Mouse (Mus musculus) right cerebral cortex, adult 2 months (tissue): ENCODE measurements around the gene Dpep3.

ENCODE experiments used
- DNase-seq, 2 experiments: peaks; one replicate each; pipeline ENCODE4 v3.0.0; 2021 to 2022; ENCODE audit warnings: low spot score in 2 of 2

The Dpep3 gene

DNA sequence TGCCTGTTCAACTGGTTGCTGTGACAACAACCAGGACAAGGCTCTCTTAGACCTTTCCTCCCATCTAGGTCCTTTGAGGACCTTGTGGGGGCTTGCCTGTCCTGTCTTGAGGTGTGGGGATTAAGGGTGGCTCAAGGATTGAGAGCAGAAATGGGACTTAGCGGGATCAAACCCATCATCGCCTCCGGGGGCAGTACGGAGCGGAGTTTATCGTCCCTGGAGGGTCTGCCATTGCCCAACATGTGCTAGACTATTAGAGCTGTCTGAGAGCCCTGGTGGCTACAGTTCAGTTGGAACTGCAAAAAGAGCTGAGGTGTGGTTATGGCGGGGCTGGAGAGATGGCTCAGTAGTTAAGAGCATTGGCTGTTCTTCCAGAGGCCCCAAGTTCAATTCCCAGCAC is 3.9 kb downstream of the Dpep3 start:
- no peak for DNase-seq

DNA sequence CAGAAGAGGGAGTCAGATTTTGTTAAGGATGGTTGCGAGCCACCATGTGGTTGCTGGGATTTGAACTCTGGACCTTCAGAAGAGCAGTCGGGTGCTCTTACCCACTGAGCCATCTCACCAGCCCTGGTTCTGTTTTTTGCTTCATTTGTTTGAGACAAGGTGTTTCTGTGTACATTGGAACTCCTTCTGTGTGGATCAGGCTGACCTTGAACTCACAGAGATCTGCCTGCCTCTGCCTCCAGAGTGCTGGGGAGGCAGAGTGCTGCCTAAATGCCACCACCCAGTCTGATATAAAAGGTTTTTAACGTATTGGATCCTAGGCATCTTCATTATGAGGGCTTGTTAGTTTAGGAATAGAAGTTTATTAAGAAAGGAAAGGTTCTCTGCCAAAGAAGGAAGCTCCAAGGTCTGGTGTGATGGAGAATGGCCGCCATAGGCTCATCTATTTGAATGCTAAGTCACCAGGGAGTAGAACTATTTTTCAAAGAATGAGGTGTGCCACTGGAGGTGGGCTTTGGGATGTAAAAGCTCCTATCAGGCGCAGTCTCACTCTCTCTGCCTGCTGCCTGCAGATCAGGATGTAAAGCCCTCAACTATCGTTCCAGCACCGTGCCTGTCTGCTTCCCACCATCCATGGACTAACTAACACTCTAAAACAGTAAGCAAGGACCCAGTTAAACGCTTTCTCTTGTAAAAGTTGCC is 8.1 kb downstream of the Dpep3 start:
- no peak for DNase-seq

DNA sequence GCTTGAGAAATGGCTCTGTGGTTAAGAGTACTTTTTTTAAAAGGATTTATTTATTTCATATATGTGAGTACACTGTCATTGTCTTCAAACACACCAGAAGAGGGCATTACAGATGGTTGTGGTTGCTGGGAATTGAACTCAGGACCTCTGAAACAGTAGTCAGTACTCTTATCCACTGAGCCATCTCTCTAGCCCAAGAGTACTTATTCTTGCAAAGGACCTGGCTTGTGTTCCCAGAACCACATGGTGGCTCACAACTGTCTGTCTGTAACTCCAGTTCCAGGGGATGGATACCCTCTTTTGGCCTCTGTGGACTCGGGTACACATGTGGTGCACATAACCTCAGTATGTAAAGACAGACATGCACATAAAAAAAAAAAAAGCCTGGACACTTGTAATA is 9.9 kb downstream of the Dpep3 start:
- no peak for DNase-seq

DNA sequence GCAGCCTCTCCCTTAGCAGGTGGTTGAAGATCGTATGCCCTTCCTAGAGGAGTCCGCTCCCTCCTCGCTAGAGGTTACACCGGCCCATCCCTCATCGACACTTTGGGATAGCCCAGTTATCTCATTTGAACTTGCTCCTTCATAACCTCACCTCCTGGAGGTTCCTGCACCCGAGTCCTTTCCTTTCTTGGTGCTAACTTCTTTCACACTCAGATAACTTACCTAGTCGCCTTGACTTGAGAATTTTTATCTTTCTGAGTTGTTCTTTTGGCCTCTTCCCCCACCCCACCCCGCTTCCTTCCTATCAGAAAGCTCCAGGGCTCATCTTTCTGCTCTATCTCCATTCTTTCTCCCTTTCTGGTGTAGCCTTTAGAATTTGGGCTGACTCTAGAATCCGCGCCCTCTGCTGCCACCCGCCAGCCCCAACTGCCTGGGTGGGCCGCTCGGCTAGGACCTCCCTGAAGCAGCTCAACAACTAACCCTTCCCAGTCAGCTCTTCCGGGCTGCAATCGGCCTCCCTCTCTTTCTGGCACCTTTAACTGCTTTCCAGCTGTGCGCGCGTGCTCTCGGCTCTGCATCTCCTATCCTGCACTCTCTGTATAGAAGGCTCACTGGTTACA is 12.4 kb downstream of the Dpep3 start:
- DNase-seq, result no peak

DNA sequence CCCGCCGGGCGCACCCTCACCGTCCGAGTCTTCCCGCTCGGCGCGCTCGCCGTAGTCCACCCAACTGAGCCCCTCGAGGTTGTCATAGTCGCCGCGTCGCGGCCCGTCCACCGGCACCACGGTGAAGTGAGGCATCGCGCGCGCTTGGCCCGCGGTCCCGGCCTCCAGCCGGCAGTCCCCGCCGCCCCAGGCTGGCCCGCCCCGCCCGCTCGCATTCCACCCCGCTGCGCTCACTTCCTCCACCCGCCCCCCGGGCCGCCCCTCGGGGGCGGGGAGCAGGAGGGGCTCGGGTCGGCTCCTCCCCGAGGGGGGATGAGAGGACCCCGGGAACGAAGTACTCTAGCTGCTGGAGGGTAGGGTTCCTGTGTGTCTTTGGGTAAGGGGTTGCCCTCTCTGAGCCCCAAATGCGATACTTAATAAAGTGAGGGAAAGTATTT is 13.3 kb downstream of the Dpep3 start, which contains the start of gene Slc12a4:
Gene Slc12a4, minus strand, starts transcription at position 193 of the 437 bp plus-strand sequence.
- peak in 1 of 2 experiments; percentile 28 for DNase-seq

DNA sequence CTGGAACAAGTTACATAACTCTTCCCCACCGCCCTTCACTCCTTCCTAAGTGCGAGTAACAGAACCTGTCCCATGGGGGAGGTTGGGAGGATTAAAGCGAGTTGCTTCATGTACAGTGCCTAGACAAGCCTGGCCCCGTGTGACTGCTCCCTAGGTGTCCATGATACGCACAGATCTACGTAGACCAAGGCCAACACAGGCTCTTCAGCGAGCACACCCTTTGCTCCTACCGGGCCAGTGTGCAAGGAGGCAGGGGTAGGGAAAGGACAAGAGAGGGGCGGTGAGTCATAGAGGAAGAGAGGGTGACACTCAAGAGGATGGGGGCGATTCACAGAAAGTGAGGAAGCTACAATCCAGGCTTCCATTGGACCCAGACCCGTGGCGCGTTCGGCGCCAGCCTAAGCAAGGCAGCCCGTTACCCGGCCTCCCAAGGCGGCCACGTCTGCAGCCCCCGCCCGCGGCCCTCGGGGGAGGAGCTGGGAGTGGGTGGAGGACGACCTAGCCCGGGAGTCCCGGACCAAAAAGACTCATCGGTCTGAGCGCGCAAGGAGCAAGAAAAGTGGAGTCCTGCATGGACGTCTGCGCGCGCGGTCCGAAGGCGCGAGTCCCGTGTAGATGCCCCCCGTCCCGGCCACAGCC is 13.8 kb downstream of the Dpep3 start:
- DNase-seq, result no peak

DNA sequence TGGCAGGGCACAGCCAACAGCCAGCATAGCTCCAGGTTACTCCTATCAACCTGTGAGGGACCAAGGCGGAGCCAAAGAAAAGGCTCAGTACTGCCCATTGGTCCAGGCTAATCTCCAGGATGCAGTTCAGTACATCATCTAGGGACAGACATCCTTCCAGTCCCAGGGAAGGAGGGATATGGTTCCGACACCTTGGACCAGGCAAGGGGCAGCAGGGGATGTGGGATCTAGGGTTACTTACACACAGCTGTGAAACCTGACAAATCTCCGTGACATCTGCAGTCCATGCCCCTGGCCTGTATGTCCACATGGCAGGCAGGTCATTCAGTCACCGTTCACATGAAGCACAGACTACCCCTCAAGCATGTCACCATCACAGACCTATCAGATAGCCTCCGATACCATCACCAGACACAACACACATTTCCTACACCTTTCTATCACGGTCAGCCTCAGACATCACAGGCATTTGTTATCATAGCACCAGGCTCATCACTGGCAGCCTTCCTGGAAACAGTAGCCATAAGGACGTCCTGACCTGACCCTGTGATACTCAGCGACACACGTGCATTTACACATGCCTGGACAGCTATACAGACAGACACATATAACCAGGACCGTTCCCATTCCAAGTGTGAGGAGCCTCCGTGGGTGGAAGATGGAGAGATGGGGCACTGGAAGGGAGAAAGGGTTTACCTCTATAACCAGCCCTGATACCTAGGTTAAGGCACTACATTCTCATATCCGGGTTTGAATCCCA is 14.5 kb downstream of the Dpep3 start:
- DNase-seq, result no peak

DNA sequence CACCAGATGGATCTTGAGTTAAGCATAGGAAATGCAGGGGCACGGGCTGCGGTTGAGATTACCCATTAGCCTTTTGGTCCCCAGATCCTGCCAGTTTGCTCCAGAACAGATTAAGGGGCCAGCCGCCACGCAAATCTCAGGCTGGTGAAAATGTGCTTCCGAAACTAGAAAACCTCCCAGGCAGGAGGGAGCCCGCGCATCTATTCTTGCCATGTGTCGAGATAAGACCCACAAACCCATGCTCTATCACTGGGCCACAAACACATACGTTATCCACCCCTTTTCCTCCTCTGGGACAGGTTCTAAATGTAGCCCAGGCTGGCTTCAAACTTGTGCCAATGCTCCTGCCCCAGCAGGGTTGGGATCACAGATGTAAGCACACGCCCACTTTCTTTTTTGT is 17.7 kb downstream of the Dpep3 start:
- DNase-seq, result no peak

DNA sequence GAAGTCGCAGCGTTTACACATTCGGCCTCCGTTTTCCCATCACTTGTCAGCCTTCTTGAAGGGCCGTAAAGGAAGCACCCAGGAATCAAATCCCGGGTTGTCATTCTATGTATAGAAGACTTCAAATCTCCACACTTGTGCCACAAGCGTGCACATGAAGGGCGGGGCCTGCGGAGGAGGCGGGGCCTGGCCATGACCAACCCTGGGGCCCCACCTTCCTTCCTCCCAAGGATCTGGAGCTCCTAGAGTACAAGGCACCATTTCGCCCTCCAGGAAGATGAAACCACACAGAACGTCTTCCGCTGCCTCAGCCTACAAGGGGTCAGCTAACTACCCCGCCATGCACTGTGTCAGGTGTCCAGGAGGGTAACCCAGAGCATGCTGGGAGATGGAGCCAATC is 18.1 kb downstream of the Dpep3 start:
- DNase-seq, result no peak

DNA sequence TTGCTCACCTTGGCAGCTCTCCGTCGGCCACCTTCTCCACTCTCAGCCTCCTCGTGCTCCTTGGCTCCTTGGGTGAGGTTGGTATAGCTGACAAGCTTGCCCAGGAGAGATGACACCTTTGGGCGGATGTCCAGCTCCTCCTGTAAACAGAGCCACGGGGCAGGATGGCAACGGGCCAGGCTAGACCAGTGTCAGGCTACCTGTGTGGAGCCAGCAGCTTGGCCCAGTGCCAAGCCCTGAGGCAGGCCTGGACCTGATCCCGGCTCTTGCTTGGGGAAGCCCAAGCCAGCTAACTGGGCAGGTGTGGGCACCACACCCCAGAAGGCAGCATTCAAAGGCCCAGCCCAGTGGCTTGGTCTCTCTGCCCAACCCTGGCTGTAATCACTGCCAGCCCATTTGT is 19.9 kb downstream of the Dpep3 start:
- DNase-seq, result no peak

DNA sequence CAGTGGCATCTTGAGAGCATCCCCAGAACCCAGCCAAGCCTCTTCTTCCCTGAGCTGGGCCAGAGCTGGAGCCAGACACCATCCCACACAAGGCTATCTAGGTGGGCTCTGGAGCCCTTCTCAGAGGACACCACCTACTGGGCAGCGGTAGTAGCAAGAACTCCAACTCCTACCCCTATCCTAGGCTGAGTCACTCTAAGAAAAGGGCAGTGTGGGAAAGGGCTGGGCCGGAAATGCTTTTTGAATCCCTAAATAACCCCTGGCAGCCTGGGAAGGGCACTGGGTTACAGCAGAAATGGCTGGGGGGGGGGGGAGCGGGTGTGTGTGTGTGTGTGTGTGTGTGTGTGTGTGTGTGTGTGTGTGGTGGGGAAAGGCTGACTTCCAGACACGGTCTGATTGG is 21.4 kb downstream of the Dpep3 start:
- no peak for DNase-seq

DNA sequence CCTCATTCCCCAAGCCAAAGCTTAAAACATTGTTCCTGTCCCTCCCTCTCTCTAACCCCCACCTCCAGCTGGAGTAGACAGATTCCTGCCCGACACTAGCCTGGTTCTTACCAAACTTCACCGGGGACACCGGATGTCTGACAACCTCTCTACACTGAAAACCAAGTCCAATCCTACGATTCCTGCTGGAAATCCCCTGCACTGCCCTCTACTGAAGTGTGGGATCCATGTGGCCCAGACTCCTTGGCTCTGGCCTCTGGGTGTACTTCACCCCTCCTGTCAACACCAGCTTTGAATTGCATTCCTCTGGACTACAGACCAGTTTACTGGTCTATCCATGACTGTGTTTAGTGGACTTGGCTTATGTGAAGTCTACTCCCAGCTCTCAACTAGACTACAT is 22.7 kb downstream of the Dpep3 start:
- no peak for DNase-seq

DNA sequence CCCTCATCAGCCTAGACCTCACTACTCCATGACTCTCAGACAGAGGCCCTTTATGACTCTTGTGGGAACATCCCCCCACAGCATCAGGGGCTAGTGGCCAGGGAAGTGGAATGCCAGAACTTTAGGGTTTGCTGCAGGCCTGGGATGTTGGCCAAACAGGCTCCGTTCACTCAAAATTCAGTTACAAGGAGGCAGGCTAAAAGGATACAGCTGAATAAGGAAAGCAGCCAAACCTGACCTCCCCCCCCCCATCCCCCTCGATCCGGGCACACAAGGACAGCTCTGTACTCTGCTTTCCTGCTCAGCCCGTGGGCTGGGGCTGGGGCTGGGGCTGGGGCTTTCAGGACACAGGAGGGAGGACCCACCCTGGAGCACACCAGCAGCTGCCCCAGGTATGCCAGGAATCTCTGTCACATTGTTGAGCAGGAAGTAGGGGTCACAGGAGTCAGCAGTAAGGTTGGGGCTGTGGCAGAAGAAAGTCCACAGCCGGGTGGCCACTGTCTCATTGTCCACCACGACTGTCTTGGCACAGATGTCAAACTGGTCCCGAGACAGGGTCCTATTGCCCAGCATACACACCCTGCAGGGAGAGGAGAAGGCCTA is 28.1 kb downstream of the Dpep3 start:
- peak in 1 of 2 experiments; percentile 43 for DNase-seq

DNA sequence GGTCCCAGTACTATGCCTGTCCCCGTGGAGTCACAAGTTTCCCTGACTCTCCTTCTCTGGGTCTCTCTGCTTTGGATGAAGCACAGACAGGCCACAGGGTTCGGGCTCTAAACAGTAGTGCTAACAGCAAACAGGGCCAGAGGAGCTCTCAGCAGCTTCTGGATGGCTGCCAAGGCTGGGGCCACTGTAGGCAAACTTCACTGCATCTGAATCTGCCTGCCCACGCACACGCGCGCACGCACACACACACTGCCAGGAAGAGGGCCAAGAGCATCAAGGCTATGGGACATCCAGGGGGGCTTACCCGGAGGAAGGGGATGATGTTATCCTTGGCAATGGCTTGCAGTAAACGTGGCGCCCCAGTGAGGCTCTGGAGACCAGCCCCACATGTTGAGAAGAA is 29.9 kb downstream of the Dpep3 start:
- peak; percentile 58 to 65 for DNase-seq

DNA sequence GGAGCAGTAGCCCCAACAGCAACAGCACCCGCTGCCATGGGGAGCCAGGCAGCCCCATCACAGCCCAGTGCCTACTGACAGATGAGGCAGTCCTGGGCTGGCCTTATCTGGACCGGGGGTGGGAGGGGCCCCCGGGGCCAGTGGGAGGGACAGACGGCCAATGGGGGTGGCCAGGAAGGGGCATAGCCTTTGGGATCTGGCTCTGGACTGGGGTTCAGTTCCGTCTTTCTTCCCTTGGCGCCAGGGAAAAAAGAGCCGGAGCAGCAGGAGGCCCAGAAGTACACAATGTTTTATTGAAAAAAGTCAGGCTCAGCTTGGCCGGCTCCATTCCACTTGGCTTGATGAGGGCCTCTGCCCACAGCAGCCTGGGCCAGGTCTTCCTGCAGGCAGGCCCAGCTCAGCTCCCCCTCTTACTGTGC is 35.9 kb downstream of the Dpep3 start, which contains the start of gene Lcat:
Gene Lcat, minus strand, starts transcription at position 62 of the 419 bp plus-strand sequence.
- DNase-seq, result peak in 1 of 2 experiments; percentile 36

DNA sequence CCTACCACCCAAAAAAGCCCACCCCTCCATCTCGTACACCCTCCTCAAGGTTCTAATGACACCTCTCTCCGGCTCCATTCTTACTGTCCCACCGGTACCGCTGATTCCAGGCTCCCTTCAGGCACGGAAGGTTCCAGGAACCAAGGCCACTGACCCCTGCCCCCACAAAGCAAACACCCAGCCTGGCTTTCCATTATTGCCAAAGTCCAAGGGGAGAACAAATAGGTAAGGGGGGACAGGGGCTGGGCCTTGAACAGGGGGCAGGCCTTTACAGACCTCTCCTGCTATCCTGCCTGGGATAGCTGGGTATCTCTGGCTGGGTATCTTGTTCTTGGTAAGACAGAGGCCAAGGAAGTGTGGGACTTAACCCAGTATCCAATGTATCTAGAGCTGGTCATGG is 36.7 kb downstream of the Dpep3 start:
- DNase-seq, result no peak

DNA sequence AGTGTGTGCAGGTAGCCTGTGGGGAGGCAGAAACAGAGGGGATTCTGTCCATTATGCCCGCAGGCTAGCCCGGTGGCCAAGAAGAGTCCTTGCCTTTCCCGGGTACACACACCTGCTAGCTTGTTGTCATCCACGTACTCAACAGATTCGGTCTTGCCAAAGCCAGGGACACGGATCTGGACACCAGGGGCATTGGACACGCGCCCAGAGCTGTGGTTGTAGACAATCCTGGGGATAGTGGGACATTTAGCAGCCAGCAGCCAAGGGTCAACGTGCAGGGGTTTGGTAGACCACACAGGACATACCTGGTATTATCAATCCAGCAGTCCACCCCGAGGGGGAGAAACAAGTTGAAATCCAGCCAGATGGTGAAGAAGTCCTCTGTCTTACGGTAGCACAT is 37.2 kb downstream of the Dpep3 start:
- no peak for DNase-seq

DNA sequence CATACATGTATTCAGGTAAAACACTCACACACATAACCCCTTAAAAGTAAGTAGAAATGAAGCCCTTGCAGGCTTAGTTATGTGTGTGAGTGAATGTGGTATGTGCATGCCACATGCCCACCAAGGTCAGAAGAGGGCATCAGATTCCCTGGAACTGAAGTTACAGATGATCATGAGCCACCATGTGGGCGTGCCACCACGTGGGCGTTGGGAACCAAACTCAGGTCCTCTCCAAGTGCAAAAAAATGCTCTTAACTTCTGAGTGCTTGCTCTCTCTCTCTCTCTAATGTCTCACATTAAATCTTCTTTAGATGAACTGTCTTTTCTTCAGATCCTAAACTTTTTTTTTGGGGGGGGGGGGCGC is 40.9 kb downstream of the Dpep3 start, which contains the start of gene Psmb10:
Gene Psmb10, minus strand, starts transcription at position 139 of the 364 bp plus-strand sequence.
- peak; percentile 26 to 44 for DNase-seq

DNA sequence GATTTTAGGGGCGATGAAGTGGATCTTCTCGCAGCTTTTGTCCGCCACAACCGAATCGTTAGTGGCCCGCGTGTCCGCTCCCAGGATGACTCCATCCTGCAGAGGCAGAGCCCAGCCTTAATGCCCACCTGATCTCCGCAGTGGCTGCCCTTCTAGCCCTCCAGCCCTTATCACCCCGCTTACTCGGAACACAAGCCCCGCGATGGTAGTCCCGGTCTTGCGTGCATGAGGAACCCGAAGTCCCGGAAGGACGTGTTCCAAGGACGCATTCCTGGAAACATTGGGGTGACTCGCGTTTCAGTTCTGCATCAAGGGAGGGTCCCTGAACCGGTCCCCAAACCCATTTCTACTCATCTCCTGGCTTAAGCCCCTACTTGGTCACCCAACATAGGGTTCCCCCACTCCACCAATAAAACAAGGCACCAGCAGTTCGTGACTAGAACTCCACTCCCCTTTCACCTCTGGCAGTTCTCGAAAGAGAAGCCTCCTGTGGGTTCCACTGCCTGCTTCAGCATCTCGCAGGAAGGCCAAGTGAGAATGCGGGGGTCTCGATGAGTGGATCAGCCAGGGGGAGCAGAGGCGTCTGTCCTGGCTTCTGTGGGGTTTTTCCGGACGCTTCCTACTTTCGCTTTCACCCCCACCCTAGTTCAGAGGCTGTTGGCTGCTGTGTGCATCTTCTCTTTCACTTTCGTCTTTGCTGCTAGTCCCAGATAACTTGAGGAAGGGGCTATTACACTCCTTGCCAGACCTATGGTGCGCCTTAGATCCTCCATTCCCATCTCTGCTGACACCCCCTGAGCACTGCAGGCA is 41.5 kb downstream of the Dpep3 start:
- peak; percentile 62 to 74 for DNase-seq

DNA sequence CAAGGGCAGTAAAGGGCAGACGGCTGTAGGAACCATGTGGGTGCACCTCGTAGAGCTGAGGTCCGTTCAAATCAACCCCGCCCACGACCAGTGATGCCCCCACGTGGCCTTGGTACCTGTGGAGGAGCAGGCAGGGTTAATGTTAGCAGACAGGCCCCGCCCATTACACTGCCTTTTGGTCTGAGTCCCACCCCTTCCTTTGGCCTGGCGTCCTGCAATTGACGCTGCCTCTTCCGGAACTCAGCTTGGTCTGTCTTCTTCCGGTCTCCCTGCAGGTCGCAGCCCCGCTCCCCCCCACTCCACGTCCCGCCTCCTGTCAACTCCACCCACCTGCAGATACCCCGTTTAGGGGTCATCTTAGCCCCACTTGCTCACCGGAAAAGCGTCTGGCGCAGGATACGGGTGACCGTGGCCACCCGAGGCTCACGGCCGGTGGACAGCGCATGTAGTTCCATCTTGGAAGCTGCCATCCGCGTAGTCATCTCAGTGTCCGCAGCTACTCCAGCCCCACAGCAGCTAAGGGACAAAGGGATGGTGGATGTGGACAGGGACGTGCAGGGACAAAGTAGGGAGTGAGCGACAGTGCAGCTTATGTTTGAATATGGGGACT is 42.3 kb downstream of the Dpep3 start:
- peak; percentile 84 to 87 for DNase-seq
